Mouse (Mus musculus): ENCODE data around the gene Thada.

GRCm38 (mm10) chr17:84497559-84497958, 31.6 kb upstream of the Thada start:
- TF ChIP-seq CTCF (conservative IDR thresholded peaks at IDR 0.05 in 1 of 2, IDR thresholded peaks at IDR 0.05 in 1 of 2; ENCODE audit: low read depth in 2 of 2, low read length in 2 of 2): no peak
- TF ChIP-seq ZC3H11A (IDR thresholded peaks at IDR 0.05; ENCODE audit: low read depth, low read length): no peak
- no peak for TF ChIP-seq POLR2A (IDR thresholded peaks at IDR 0.05; ENCODE audit: low read depth, low read length)
- TF ChIP-seq ELF1 (IDR thresholded peaks at IDR 0.05; ENCODE audit: low read depth, low read length): no peak

Measured in CH12.LX (cell line).